Mouse (Mus musculus) liver, embryonic 15.5 days (tissue): ENCODE measurements around the gene Atl3. TPM values are rescaled to one million over a fixed set of nuclear protein-coding genes. Genes with fewer than 3 reads are reported as not detected.
A peak's percentile ranks its signal among the peaks of the same experiment; 100 is the strongest.
"Not testable (repeated sequence)": the region's sequence is repeated elsewhere in the genome, so short reads cannot be mapped to it uniquely, and the experiment has no call there.

ENCODE experiments used
- ATAC-seq: fragments of 200-750 bp; cut with Nextera tagmentation; 2 replicates; pipeline ENCODE4 v1.8.0; 2017; ENCODE audit warnings: moderate number of reproducible peaks, mild to moderate bottlenecking, moderate library complexity; ENCODE audit not compliant: insufficient read depth
- H3K27ac ChIP-seq: fragments of 300-500 bp; sonication (generic); replicated peaks from 2 replicates; pipeline ENCODE4 v1.5.1; 2015; ENCODE audit warnings: mild to moderate bottlenecking, inconsistent platforms
- H3K27me3 ChIP-seq: fragments of 300-500 bp; sonication (generic); 2 replicates; pipeline ENCODE4 v1.6.1; 2015; ENCODE audit warnings: mild to moderate bottlenecking, inconsistent platforms
- H3K36me3 ChIP-seq: fragments of 300-500 bp; sonication (generic); replicated peaks from 2 replicates; pipeline ENCODE4 v1.6.1; 2015; ENCODE audit warnings: moderate library complexity, mild to moderate bottlenecking, inconsistent platforms
- H3K4me1 ChIP-seq: fragments of 300-500 bp; sonication (generic); replicated peaks from 2 replicates; pipeline ENCODE4 v1.6.1; 2015; ENCODE audit warnings: inconsistent platforms
- H3K4me2 ChIP-seq: fragments of 300-500 bp; sonication (generic); 2 replicates; pipeline ENCODE4 v1.6.1; 2015; ENCODE audit warnings: moderate library complexity, mild to moderate bottlenecking, inconsistent platforms
- H3K4me3 ChIP-seq: fragments of 300-500 bp; sonication (generic); replicated peaks from 2 replicates; pipeline ENCODE4 v1.5.1; 2015; ENCODE audit warnings: mild to moderate bottlenecking, inconsistent platforms
- H3K9ac ChIP-seq: fragments of 300-500 bp; sonication (generic); 2 replicates; pipeline ENCODE4 v1.6.1; 2015; ENCODE audit warnings: moderate library complexity, mild to moderate bottlenecking, inconsistent platforms
- H3K9me3 ChIP-seq: fragments of 300-500 bp; sonication (generic); replicated peaks from 2 replicates; pipeline ENCODE4 v1.6.1; 2016; ENCODE audit warnings: inconsistent platforms
- WGBS: fragments of 180-500 bp; shearing (Covaris S2); methylation state at CpG from one replicate; pipeline ENCODE4 v1.1.7; 2015; ENCODE audit warnings: mixed read lengths; ENCODE audit not compliant: insufficient replicate concordance; 5-methylcytosine and 5-hydroxymethylcytosine counted together
- polyA plus RNA-seq: library from polyadenylated mRNA; unstranded; fragments of >200 nt; fragmentation: Nextera tagmentation; extraction: Ambion mirVana; gene quantifications from 2 replicates; pipeline ENCODE4 v1.2.1, GENCODE M21; 2015

Atl3 gene
- polyA plus RNA-seq, 1 experiment from 2014 or later, result 5.1 TPM

DNA sequence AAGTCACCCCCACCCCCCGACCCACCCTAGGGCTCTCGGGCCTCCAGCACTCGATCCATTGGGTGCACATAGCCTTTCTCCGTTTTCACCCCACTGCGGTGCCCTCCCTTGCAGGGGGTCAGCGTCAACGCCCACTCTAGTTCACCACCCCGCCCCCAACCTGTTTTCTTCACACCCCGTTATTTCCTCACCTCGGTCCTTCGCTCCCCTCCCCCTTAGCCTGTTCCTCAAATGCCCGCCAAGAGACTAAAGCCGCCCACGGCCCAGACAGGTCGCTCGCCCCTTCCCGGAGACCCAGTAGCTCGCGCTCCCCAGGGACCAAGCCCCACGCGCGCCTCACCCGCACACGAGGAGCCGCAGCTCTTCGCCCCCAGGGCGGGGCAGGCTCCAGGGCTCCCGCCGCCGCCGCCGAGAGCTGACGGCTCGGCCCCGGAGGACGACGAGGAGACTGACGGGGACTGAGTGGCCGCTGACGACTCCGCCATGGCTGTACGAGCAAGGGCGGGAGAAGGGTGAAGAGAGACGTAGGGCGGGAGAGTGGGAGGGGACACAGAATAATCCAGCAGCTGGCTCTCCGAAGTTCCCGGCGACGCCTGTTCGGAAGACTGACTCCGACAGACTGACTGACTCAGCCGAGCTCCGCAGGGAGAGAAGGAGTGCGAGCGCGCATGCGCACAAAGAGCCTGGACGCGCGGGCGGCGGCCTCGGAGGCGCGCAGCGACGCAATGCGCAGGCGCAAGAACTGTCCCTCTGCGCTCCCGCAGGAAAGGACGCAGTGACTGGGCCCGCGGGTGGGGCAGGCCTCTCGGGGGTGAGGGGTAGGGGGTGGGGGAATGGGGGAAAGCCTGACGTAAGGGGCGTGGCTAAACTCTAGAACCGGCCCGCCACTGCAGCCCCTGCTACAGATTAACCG, 11.0 kb upstream of the Atl3 start, which contains the start of gene Rtn3:
Gene Rtn3, minus strand, starts transcription at position 683 of the 913 bp plus-strand sequence.
- ATAC-seq, result peak; percentile 90

GRCm38 (mm10) chr19:7483512-7483882, 10.3 kb upstream of the Atl3 start:
- Histone ChIP-seq H3K36me3 (no peaks in the 10 kb centered on the region), H3K4me2 (peak overlapping the region; percentile 89), H3K9ac (peak overlapping the region; percentile 87), H3K4me1 (peaks cover 28% of the 10 kb centered on the region), H3K9me3 (no peaks in the 10 kb centered on the region), H3K4me3 (peak overlapping the region; percentile 71), H3K27ac (peak overlapping the region; percentile 96), H3K27me3 (no peaks in the 10 kb centered on the region)
- peak; percentile 62 for ATAC-seq
- under 1% methylated on average over 6 of the region's 6 CpGs for WGBS

More for the DNA sequence above, 11.0 kb upstream of the Atl3 start, which contains the start of gene Rtn3:
- Histone ChIP-seq H3K4me2 (peak within 1 kb of the TSS; percentile 89), H3K27ac (peak within 1 kb of the TSS; percentile 96), H3K4me1 (peaks cover 28% of the 10 kb centered on the region), H3K9ac (peak within 1 kb of the TSS; percentile 87), H3K4me3 (peak within 1 kb of the TSS; percentile 71), H3K36me3 (no peaks in the 10 kb centered on the region), H3K9me3 (no peaks in the 10 kb centered on the region), H3K27me3 (no peaks in the 10 kb centered on the region)
- under 1% methylated on average over 80 of the region's 80 CpGs for WGBS

DNA sequence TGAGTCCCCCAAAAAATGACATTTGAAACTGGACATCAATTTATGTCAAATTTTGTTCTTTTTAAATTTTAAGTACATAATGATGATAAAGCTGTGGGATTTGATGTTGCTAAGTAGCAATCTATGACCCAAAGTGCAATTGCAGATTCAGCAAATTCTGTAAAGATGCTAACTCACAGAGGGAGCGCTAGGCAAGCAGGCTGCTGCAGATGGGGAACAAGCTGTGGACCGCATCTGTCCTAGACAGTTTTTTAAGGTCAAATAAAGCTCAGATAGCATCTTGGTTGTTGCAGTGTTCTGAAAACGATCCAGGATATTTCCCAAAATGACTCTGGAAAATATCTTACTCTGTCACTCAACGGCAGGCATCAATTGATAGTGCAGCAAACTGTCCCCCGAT, 9.8 kb upstream of the Atl3 start:
- peak overlapping the region; percentile 89 for H3K4me2 ChIP-seq
- no peak overlapping the region for H3K9ac ChIP-seq
- ATAC-seq, result no peak
- H3K27me3 ChIP-seq, result no peaks in the 10 kb centered on the region
- H3K4me3 ChIP-seq, result peak overlapping the region; percentile 71
- H3K4me1 ChIP-seq, result peaks cover 25% of the 10 kb centered on the region
- H3K9me3 ChIP-seq, result no peaks in the 10 kb centered on the region
- H3K27ac ChIP-seq, result peak overlapping the region; percentile 96
- no peaks in the 10 kb centered on the region for H3K36me3 ChIP-seq
- 65% methylated on average over 5 of the region's 5 CpGs for WGBS

DNA sequence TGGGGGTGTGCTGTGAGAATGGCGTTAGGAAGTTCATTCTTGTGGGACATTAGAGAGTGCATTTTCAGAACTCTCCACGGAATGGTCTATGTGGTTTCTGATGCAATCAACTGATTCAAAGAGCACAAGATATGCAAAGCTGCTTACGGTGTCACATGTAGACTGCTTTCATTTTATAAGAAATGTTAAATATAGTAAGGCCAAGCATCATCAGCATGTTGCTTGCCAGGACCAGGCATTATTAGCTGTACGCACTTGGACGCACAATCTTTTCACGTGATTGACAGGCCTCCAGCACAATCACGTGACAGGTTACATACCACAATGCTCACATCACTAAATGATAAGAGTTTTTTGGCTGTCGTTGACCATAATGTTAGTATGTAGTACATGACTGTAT, 6.2 kb upstream of the Atl3 start:
- no peak overlapping the region for H3K27ac ChIP-seq
- H3K27me3 ChIP-seq, result no peaks in the 10 kb centered on the region
- H3K9ac ChIP-seq, result no peak overlapping the region
- no peaks in the 10 kb centered on the region for H3K9me3 ChIP-seq
- no peak overlapping the region for H3K4me2 ChIP-seq
- ATAC-seq, result no peak
- H3K36me3 ChIP-seq, result no peaks in the 10 kb centered on the region
- no peak overlapping the region for H3K4me3 ChIP-seq
- peaks cover 10% of the 10 kb centered on the region for H3K4me1 ChIP-seq
- WGBS, result 63% methylated on average over 8 of the region's 8 CpGs

DNA sequence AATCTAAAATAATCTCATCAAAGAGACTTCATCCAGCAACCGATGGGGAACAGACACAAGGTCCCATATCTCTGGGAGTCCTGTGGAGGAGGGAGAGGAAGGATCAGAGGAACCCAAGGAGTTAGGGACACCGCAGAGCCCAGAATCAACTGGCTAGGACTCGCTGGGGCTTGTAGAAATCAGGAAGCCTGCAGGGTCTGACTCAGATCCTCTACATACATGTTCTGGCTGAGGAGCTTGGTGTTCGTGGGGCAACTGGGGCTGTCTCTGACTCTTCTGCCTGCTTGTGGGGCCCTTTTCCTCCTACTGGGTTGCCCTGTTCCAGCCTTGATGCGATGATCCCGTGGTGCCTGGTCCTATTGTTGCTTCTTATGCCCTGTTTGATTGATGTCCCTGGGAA, 1.9 kb upstream of the Atl3 start:
- H3K36me3 ChIP-seq, result no peaks in the 10 kb centered on the region
- no peak overlapping the region for H3K27ac ChIP-seq
- no peak overlapping the region for H3K4me2 ChIP-seq
- H3K9ac ChIP-seq, result no peak overlapping the region
- no peak for ATAC-seq
- H3K4me1 ChIP-seq, result peaks cover 24% of the 10 kb centered on the region
- no peaks in the 10 kb centered on the region for H3K9me3 ChIP-seq
- 79% methylated on average over 6 of the region's 6 CpGs for WGBS
- H3K27me3 ChIP-seq, result no peaks in the 10 kb centered on the region
- H3K4me3 ChIP-seq, result no peak overlapping the region

DNA sequence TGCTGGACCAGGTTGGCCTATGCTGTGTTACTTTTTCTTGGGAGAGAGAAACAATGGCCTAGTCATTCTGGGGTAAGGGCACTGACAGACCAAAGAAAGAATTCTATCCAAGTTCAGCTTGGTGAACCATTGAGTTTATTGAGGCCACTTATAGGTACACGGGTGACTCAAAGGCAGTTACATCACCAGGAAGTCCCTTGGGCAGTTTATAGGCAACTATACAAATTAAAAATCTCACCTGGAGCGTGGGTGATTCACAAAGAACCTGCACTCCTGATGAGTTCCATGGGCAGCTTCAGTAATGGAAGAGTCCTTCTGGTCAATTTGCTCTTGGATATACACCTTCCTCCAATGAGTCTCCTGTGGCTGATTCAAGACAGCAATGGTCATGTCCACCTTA, 1.2 kb upstream of the Atl3 start:
- Histone ChIP-seq H3K9ac (no peak overlapping the region), H3K9me3 (no peaks in the 10 kb centered on the region), H3K4me1 (peaks cover 29% of the 10 kb centered on the region), H3K4me3 (no peak overlapping the region), H3K27ac (no peak overlapping the region), H3K4me2 (peak overlapping the region; percentile 100; the same call in 1 of the 2 replicates), H3K36me3 (no peaks in the 10 kb centered on the region), H3K27me3 (no peaks in the 10 kb centered on the region)
- no peak for ATAC-seq
- WGBS, result 78% methylated on average over 2 of the region's 2 CpGs

GRCm38 (mm10) chr19:7494187-7495015, 561 bp downstream of the Atl3 start:
- Histone ChIP-seq H3K27ac (peak overlapping the region; percentile 98), H3K36me3 (no peaks in the 10 kb centered on the region), H3K9me3 (no peaks in the 10 kb centered on the region), H3K4me1 (peaks cover 29% of the 10 kb centered on the region), H3K4me2 (peak overlapping the region; percentile 100), H3K27me3 (no peaks in the 10 kb centered on the region), H3K9ac (peak overlapping the region; percentile 88), H3K4me3 (peak overlapping the region; percentile 76)
- ATAC-seq, result peak; percentile 94
- WGBS, result under 1% methylated on average over 84 of the region's 84 CpGs

DNA sequence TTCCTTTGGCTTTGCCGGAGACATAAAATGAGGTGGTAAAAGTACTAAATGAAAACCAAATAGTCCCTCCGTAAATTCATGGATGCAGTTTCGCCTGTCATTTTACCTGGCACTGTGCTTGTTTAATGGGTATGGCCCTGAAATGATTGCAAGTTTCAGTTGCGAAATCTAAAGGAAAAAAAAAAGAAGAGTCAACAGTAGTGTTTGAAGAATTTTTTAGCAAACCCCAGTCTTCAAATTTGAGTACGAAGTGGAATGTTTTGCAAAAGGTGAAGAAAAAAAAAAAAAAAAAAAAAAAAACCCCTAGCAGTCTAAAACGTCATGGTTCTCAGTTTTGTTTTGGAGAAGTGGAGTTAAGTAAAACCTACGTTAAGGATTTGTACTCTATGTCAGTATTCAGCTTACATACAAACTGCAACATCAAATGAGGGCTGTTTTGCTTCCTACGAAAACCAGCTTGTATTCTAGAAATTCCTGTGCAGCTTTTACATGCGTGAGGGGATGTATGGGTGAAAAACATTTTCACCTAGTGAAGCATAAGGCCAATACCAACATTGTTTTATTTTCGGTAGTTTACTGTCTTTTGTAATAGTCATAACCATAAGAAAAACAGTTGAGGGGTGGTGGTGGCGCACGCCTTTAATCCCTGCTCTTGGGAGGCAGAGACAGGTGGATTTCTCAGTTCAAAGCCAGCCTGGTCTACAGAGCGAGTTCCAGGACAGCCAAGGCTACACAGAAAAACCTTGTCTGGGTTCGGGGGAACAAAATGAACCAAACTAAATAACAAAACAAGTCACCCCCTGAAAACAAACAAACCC, 1.6 kb downstream of the Atl3 start:
- Histone ChIP-seq H3K4me2 (peak overlapping the region; percentile 100), H3K27ac (peak overlapping the region; percentile 98), H3K27me3 (no peaks in the 10 kb centered on the region), H3K36me3 (no peaks in the 10 kb centered on the region), H3K9me3 (no peaks in the 10 kb centered on the region), H3K4me3 (peak overlapping the region; percentile 76), H3K4me1 (peaks cover 33% of the 10 kb centered on the region), H3K9ac (peak overlapping the region; percentile 88)
- WGBS, result 24% methylated on average over 14 of the region's 14 CpGs
- ATAC-seq, result no peak

DNA sequence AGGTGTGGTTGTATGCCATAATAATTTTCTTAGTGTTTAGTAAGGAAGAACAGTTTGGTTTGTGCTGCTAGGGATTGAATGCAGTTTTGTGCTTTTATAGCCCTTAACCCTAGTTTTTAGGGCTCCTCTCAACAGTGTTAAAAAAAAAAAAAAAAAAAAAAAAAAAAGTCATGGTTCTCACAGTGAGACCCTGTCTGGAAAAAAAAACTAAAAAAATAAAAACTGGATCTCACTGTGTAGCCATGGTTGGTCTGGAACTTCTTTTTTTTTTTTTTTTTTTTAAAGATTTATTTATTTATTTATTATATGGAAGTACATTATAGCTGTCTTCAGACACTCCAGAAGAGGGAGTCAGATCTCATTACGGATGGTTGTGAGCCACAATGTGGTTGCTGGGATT, 2.2 kb downstream of the Atl3 start:
- peak overlapping the region; percentile 100 for H3K4me2 ChIP-seq
- ATAC-seq, H3K36me3 ChIP-seq, H3K27me3 ChIP-seq, H3K9me3 ChIP-seq: not testable (repeated sequence)
- H3K27ac ChIP-seq, result peak overlapping the region; percentile 98; the same call in 1 of the 2 replicates
- peaks cover 36% of the 10 kb centered on the region for H3K4me1 ChIP-seq
- H3K4me3 ChIP-seq, result peak overlapping the region; percentile 76; the same call in 1 of the 2 replicates
- H3K9ac ChIP-seq, result 0 out of 2 replicates have a peak overlapping the region, but pooled peaks have one; percentile 88
- 93% methylated on average over 1 of the region's 1 CpGs for WGBS

GRCm38 (mm10) chr19:7498816-7499215, 5.0 kb downstream of the Atl3 start:
- no peaks in the 10 kb centered on the region for H3K9me3 ChIP-seq
- H3K4me3 ChIP-seq, result no peak overlapping the region
- H3K4me1 ChIP-seq, result peaks cover 29% of the 10 kb centered on the region
- no peaks in the 10 kb centered on the region for H3K36me3 ChIP-seq
- no peak overlapping the region for H3K4me2 ChIP-seq
- H3K9ac ChIP-seq, result no peak overlapping the region
- no peak overlapping the region for H3K27ac ChIP-seq
- H3K27me3 ChIP-seq, result no peaks in the 10 kb centered on the region
- 85% methylated on average over 2 of the region's 2 CpGs for WGBS
- ATAC-seq, result no peak
